9 mouse cellular contexts compared by ENCODE assay signal in genomic region chr3:9340344-9340743, GRCm38 (mm10).
DNase-seq lines count a peak whose midpoint lies in the region; ATAC-seq and TF ChIP-seq lines count a peak whose summit lies in the region.
"Had no signal": no experiment of that assay in that cellular context is flagged by ENCODE, and none has a peak within 500 bp of the region (broad histone marks: within the 10 kb centered on the region; RNA-seq: fewer than 3 reads in every experiment).

No protein-coding gene starts in this region.

- peak; percentile 33 for TF ChIP-seq CTCF in hindbrain, postnatal 0 days (IDR thresholded peaks at IDR 0.05; ENCODE audit: low read depth)
- TF ChIP-seq CTCF in midbrain, postnatal 0 days (IDR thresholded peaks at IDR 0.05), result peak; percentile 55

- H3K4me3 ChIP-seq in kidney, embryonic 14.5 days (ENCODE audit: low read length), result peak overlapping the region; percentile 31
- peak overlapping the region; percentile 34 for H3K4me3 ChIP-seq in embryonic facial prominence, embryonic 14.5 days (ENCODE audit: low read depth, low read length)
- H3K4me3 ChIP-seq in hindbrain, postnatal 0 days (ENCODE audit: low read length), result peak overlapping the region; percentile 37
- H3K4me3 ChIP-seq in midbrain, postnatal 0 days (ENCODE audit: low read depth, low read length), result peak overlapping the region; percentile 33; the same call in 1 of the 2 replicates

- no peak overlapping the region for H3K27ac ChIP-seq in kidney, embryonic 14.5 days (ENCODE audit: low read depth, low read length)
- H3K27ac ChIP-seq in embryonic facial prominence, embryonic 14.5 days (replicated peaks; ENCODE audit: low read depth, low read length), result no peak overlapping the region
- H3K27ac ChIP-seq in hindbrain, postnatal 0 days, result no peak overlapping the region
- no peak overlapping the region for H3K27ac ChIP-seq in midbrain, postnatal 0 days (ENCODE audit: low read depth, low read length)

- WGBS in kidney, embryonic 14.5 days, result 28% methylated on average over 4 of the region's 4 CpGs
- 24% methylated on average over 4 of the region's 4 CpGs for WGBS in embryonic facial prominence, embryonic 14.5 days
- 17% methylated on average over 4 of the region's 4 CpGs for WGBS in hindbrain, postnatal 0 days
- 20% methylated on average over 4 of the region's 4 CpGs for WGBS in midbrain, postnatal 0 days

- H3K27me3 ChIP-seq in kidney, embryonic 14.5 days (ENCODE audit: control insufficient read depth, insufficient read depth, low read length), result peaks cover under 1% of the 10 kb centered on the region; the same call in 1 of the 2 replicates
- H3K27me3 ChIP-seq in embryonic facial prominence, embryonic 14.5 days (replicated peaks; ENCODE audit: control insufficient read depth, insufficient read depth, low read length), result peaks cover 7% of the 10 kb centered on the region
- peaks cover 2% of the 10 kb centered on the region; the same call in 1 of the 2 replicates for H3K27me3 ChIP-seq in hindbrain, postnatal 0 days (ENCODE audit: insufficient read depth, low read length)
- peaks cover 7% of the 10 kb centered on the region; the same call in 1 of the 2 replicates for H3K27me3 ChIP-seq in midbrain, postnatal 0 days (ENCODE audit: insufficient read depth, low read length)

- H3K4me2 ChIP-seq in kidney, embryonic 14.5 days (replicated peaks; ENCODE audit: low read depth, low read length), result peak overlapping the region; percentile 55
- H3K4me2 ChIP-seq in embryonic facial prominence, embryonic 14.5 days (ENCODE audit: low read depth, low read length), result peak overlapping the region; percentile 73
- H3K4me2 ChIP-seq in hindbrain, postnatal 0 days (ENCODE audit: low read depth, low read length), result peak overlapping the region; percentile 79
- peak overlapping the region; percentile 71 for H3K4me2 ChIP-seq in midbrain, postnatal 0 days (ENCODE audit: low read depth, low read length, poor library complexity, severe bottlenecking)

- no peak for ATAC-seq in kidney, embryonic 14.5 days (ENCODE audit: low FRiP score, low TSS enrichment)
- ATAC-seq in embryonic facial prominence, embryonic 14.5 days (ENCODE audit: low read depth), result no peak
- ATAC-seq in hindbrain, postnatal 0 days, result peak; percentile 68; the same call in 1 of the 2 replicates
- peak; percentile 58; the same call in 1 of the 2 replicates for ATAC-seq in midbrain, postnatal 0 days (ENCODE audit: low FRiP score)

- H3K36me3 ChIP-seq in kidney, embryonic 14.5 days (ENCODE audit: control insufficient read depth, insufficient read depth, low read length), result no peaks in the 10 kb centered on the region
- no peaks in the 10 kb centered on the region for H3K36me3 ChIP-seq in embryonic facial prominence, embryonic 14.5 days (ENCODE audit: control insufficient read depth, insufficient read depth, low read length)
- no peaks in the 10 kb centered on the region for H3K36me3 ChIP-seq in hindbrain, postnatal 0 days (ENCODE audit: insufficient read depth, low read length)
- H3K36me3 ChIP-seq in midbrain, postnatal 0 days (ENCODE audit: insufficient read depth, low read length), result no peaks in the 10 kb centered on the region

- H3K9ac ChIP-seq in kidney, embryonic 14.5 days (ENCODE audit: low read depth, low read length), result no peak overlapping the region; the same call in 1 of the 2 replicates
- peak overlapping the region; percentile 54; the same call in 1 of the 2 replicates for H3K9ac ChIP-seq in embryonic facial prominence, embryonic 14.5 days (ENCODE audit: low read depth, low read length)
- H3K9ac ChIP-seq in hindbrain, postnatal 0 days (replicated peaks; ENCODE audit: low read length), result no peak overlapping the region
- no peak overlapping the region for H3K9ac ChIP-seq in midbrain, postnatal 0 days (replicated peaks; ENCODE audit: low read length, poor library complexity, severe bottlenecking)

- H3K9me3 ChIP-seq in kidney, embryonic 14.5 days (ENCODE audit: control insufficient read depth, low read length), result no peaks in the 10 kb centered on the region
- H3K9me3 ChIP-seq in embryonic facial prominence, embryonic 14.5 days (ENCODE audit: control insufficient read depth, low read length), result no peaks in the 10 kb centered on the region
- H3K9me3 ChIP-seq in hindbrain, postnatal 0 days (ENCODE audit: low read length), result no peaks in the 10 kb centered on the region
- no peaks in the 10 kb centered on the region for H3K9me3 ChIP-seq in midbrain, postnatal 0 days (ENCODE audit: low read length)

- DNase-seq in kidney, adult 9 months, result no peak
- DNase-seq in embryonic facial prominence, embryonic 14.5 days (ENCODE audit: low spot score), result no peak
- DNase-seq in hindbrain, postnatal 0 days (ENCODE audit: low spot score), result peak; percentile 42
- no peak for DNase-seq in midbrain, postnatal 0 days (ENCODE audit: low spot score)
- no peak for DNase-seq in embryo, embryonic 10 days (ENCODE audit: low spot score)
- DNase-seq in urinary bladder, postnatal 14 days (ENCODE audit: low spot score), result no peak
- no peak for DNase-seq in adrenal gland, adult 18-20 months (ENCODE audit: low spot score in 2 of 2)
- DNase-seq: cerebellum, adult 9-11 months had no signal

- peaks cover 4% of the 10 kb centered on the region; the same call in 1 of the 2 replicates for H3K4me1 ChIP-seq in kidney, embryonic 14.5 days (ENCODE audit: control insufficient read depth, insufficient read depth, low read length)
- H3K4me1 ChIP-seq in embryonic facial prominence, embryonic 14.5 days (ENCODE audit: control insufficient read depth, insufficient read depth, low read length), result peaks cover 9% of the 10 kb centered on the region
- H3K4me1 ChIP-seq in hindbrain, postnatal 0 days (ENCODE audit: insufficient read depth, low read length), result peaks cover 6% of the 10 kb centered on the region; the same call in 1 of the 2 replicates
- H3K4me1 ChIP-seq in midbrain, postnatal 0 days (ENCODE audit: insufficient read depth, low read length), result no peaks in the 10 kb centered on the region

Comparison
In these comparisons a context has a peak if more than half of its experiments do, and no peak if none do; other contexts are left out.
1. ATAC-seq: peak in hindbrain, postnatal 0 days (single experiment) and midbrain, postnatal 0 days (single experiment); none in kidney, embryonic 14.5 days (single experiment) and embryonic facial prominence, embryonic 14.5 days (single experiment).
2. Peak in every context shown above with its lines, with median percentiles within 50 percentile points of each other: H3K4me2 ChIP-seq and H3K4me3 ChIP-seq.